Mouse (Mus musculus): ENCODE data around the gene Chrna9.
"Not testable (repeated sequence)": the region's sequence is repeated elsewhere in the genome, so short reads cannot be mapped to it uniquely, and the experiment has no call there.

Chrna9 gene

GRCm38 (mm10) chr5:65958597-65958996 lies 23.9 kb downstream of the Chrna9 start:
- peak; percentile 13 to 26 for DNase-seq (ENCODE audit: low spot score in 2 of 2)

GRCm38 (mm10) chr5:65959893-65960596 lies 25.3 kb downstream of the Chrna9 start:
- no peak for DNase-seq (ENCODE audit: low spot score in 2 of 2)

GRCm38 (mm10) chr5:65960597-65960950 lies 25.9 kb downstream of the Chrna9 start:
- no peak for DNase-seq (ENCODE audit: low spot score in 2 of 2)

GRCm38 (mm10) chr5:65963291-65963690 lies 28.6 kb downstream of the Chrna9 start:
- DNase-seq (ENCODE audit: low spot score in 2 of 2): peak; percentile 8 to 11

GRCm38 (mm10) chr5:65965771-65966279 lies 31.1 kb downstream of the Chrna9 start:
- DNase-seq (ENCODE audit: low spot score in 2 of 2): no peak

- no peak for DNase-seq (ENCODE audit: low spot score in 2 of 2)
Measured at GRCm38 (mm10) chr5:65967091-65967490, 32.4 kb downstream of the Chrna9 start.

- DNase-seq (ENCODE audit: low spot score in 2 of 2): no peak
Measured at GRCm38 (mm10) chr5:65968004-65968403, 33.3 kb downstream of the Chrna9 start.

GRCm38 (mm10) chr5:65973189-65973588 lies 38.5 kb downstream of the Chrna9 start:
- no peak for DNase-seq (ENCODE audit: low spot score in 2 of 2)

GRCm38 (mm10) chr5:65975731-65976130 lies 41.0 kb downstream of the Chrna9 start:
- DNase-seq (ENCODE audit: low spot score in 2 of 2): no peak

GRCm38 (mm10) chr5:65986426-65986825 lies 51.7 kb downstream of the Chrna9 start:
- DNase-seq (ENCODE audit: low spot score in 2 of 2): no peak

- DNase-seq (ENCODE audit: low spot score in 2 of 2): not testable (repeated sequence)
Measured at GRCm38 (mm10) chr5:65987004-65987403, 52.3 kb downstream of the Chrna9 start.

- no peak for DNase-seq (ENCODE audit: low spot score in 2 of 2)
Measured at GRCm38 (mm10) chr5:65991191-65991590, 56.5 kb downstream of the Chrna9 start.

GRCm38 (mm10) chr5:65994643-65995042 lies 59.9 kb downstream of the Chrna9 start:
- DNase-seq (ENCODE audit: low spot score in 2 of 2): no peak

- DNase-seq (ENCODE audit: low spot score in 2 of 2): no peak
Measured at GRCm38 (mm10) chr5:65997813-65998212, 63.1 kb downstream of the Chrna9 start.

GRCm38 (mm10) chr5:65999106-65999505 lies 64.4 kb downstream of the Chrna9 start:
- no peak for DNase-seq (ENCODE audit: low spot score in 2 of 2)

- DNase-seq (ENCODE audit: low spot score in 2 of 2): no peak
Measured at GRCm38 (mm10) chr5:66000074-66000473, 65.4 kb downstream of the Chrna9 start.

- DNase-seq (ENCODE audit: low spot score in 2 of 2): no peak
Measured at GRCm38 (mm10) chr5:66000567-66001125, 65.9 kb downstream of the Chrna9 start.

GRCm38 (mm10) chr5:66001232-66001631 lies 66.5 kb downstream of the Chrna9 start:
- no peak for DNase-seq (ENCODE audit: low spot score in 2 of 2)

GRCm38 (mm10) chr5:66004134-66004925 lies 69.6 kb downstream of the Chrna9 start, which contains the start of gene 9130230L23Rik:
9130230L23Rik (minus strand) TSS chr5:66004285.
- no peak for DNase-seq (ENCODE audit: low spot score in 2 of 2)

GRCm38 (mm10) chr5:66005041-66005678 lies 70.4 kb downstream of the Chrna9 start:
- no peak for DNase-seq (ENCODE audit: low spot score in 2 of 2)

- no peak for DNase-seq (ENCODE audit: low spot score in 2 of 2)
Measured at GRCm38 (mm10) chr5:66008245-66008967, 73.7 kb downstream of the Chrna9 start.

All from frontal cortex, postnatal 36 days (tissue).